Mouse (Mus musculus) forebrain, postnatal 0 days (tissue): Measurements from ENCODE around the gene Shisa7. TPM values are rescaled to one million over a fixed set of nuclear protein-coding genes. Genes with fewer than 3 reads are reported as not detected.
"Not testable (repeated sequence)": the region's sequence is repeated elsewhere in the genome, so short reads cannot be mapped to it uniquely, and the experiment has no call there.

Experiments used
- ATAC-seq: fragments of 200-750 bp; cut with Nextera tagmentation; 2 replicates; pipeline ENCODE4 v1.8.0; 2017; ENCODE audit warnings: mild to moderate bottlenecking, moderate library complexity
- DNase-seq: peaks from one replicate; pipeline ENCODE4 v3.0.0-alpha.2; 2015
- H3K27ac ChIP-seq: fragments of 300-500 bp; sonication (generic); 2 replicates; pipeline ENCODE4 v1.5.1; 2014; ENCODE audit warnings: low read depth, mild to moderate bottlenecking, antibody characterized with exemption, low read length, moderate library complexity, mixed read lengths
- H3K27me3 ChIP-seq: fragments of 300-500 bp; sonication (generic); 2 replicates; pipeline ENCODE4 v1.6.1; 2014; ENCODE audit warnings: mild to moderate bottlenecking, low read length, mixed read lengths; ENCODE audit not compliant: insufficient read depth
- H3K36me3 ChIP-seq: fragments of 300-500 bp; sonication (generic); 2 replicates; pipeline ENCODE4 v1.6.1; 2014; ENCODE audit warnings: mild to moderate bottlenecking, moderate library complexity; ENCODE audit not compliant: insufficient read depth
- H3K4me1 ChIP-seq: fragments of 300-500 bp; sonication (generic); 2 replicates; pipeline ENCODE4 v1.6.1; 2014; ENCODE audit warnings: antibody characterized with exemption; ENCODE audit not compliant: insufficient read depth
- H3K4me2 ChIP-seq: fragments of 300-500 bp; sonication (generic); 2 replicates; pipeline ENCODE4 v1.6.1; 2014; ENCODE audit warnings: low read depth, mild to moderate bottlenecking, moderate library complexity
- H3K4me3 ChIP-seq: fragments of 300-500 bp; sonication (generic); 2 replicates; pipeline ENCODE4 v1.5.1; 2014; ENCODE audit warnings: low read depth, low read length, mixed read lengths
- H3K9ac ChIP-seq: fragments of 300-500 bp; sonication (generic); 2 replicates; pipeline ENCODE4 v1.6.1; 2014; ENCODE audit warnings: mild to moderate bottlenecking
- H3K9me3 ChIP-seq: fragments of 300-500 bp; sonication (generic); 2 replicates; pipeline ENCODE4 v1.6.1; 2016; ENCODE audit warnings: low read length
- CTCF ChIP-seq: sonication (generic); IDR thresholded peaks from 2 replicates; pipeline ENCODE4 v1.5.1; 2016; ENCODE audit warnings: antibody characterized with exemption, control low read depth, low read depth
- WGBS: fragments of 180-500 bp; shearing (Covaris S2); extraction: QIAGEN DNeasy Blood & Tissue Kit; methylation state at CpG from one replicate; pipeline ENCODE4 v1.1.7; 2014; 5-methylcytosine and 5-hydroxymethylcytosine counted together
- polyA plus RNA-seq: library from polyadenylated mRNA; unstranded; fragments of >200 nt; fragmentation: Nextera tagmentation; extraction: Ambion mirVana; gene quantifications from 2 replicates; pipeline ENCODE4 v1.2.1, GENCODE M21; 2015
- total RNA-seq: library from RNA; depleted of rRNA; stranded (reverse); fragments of >200 nt; gene quantifications from 2 replicates; pipeline ENCODE4 v1.2.3, GENCODE M21; 2014

The Shisa7 gene
- total and polyA plus RNA-seq, 2 experiments from 2014 or later: 9.4 to 66.6 TPM

- Histone ChIP-seq H3K4me2 (peak overlapping the region; percentile 61), H3K9me3 (no peaks in the 10 kb centered on the region), H3K36me3 (no peaks in the 10 kb centered on the region), H3K9ac (peak overlapping the region; percentile 75), H3K27ac (peak overlapping the region; percentile 81), H3K27me3 (no peaks in the 10 kb centered on the region), H3K4me3 (peak overlapping the region; percentile 61), H3K4me1 (peaks cover 7% of the 10 kb centered on the region; the same call in 1 of the 2 replicates)
- TF ChIP-seq CTCF: no peak
- 21% methylated on average over 10 of the region's 10 CpGs for WGBS
- DNase-seq: no peak
- no peak for ATAC-seq
These were observed 22.2 kb upstream of the Shisa7 start for GRCm38 (mm10) chr7:4866631-4867180.

DNA sequence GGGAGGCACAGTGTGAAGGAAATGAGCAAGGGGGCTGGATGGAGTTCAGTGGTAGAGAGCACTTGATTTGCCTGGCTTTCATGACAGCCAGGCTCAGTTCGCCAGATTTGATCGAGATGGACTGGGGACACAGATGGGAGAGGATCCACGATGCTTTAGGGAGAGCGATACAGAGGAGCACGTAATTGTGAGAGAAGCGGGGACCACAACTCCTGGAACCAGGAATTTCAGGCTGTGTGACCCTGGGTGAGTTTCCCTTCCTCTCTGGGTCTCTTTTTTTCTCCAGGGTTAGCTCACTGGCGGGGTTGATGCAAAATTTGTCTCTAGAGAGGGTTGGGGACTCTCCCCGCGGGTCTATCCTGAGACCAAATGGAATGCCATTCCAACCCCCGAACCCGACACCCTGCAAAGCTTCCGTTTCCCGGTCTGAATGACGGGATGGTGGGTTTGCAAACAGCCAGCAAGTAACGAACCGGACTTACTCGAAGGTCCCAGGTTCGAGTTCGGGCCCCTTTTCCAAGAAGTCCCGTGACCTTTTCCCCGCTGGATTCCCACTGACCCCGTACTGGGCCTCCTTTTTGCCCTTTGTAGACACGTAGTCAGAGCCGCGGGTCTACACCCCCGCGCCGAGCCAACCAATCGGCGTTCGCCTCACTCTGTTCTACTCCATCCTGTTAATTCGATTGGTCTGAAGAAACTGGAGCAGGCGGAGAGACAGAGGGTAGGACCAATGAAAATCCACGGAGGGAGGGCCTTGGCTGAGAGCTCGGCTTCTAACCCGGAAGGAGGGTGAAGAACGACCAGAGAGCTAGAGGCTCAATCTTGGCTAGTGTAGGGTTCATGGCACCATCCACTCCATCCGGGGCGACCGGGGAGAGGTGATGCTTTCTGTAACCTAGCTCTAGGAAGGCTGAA lies 21.3 kb upstream of the Shisa7 start:
- no peaks in the 10 kb centered on the region for H3K9me3 ChIP-seq
- H3K36me3 ChIP-seq: no peaks in the 10 kb centered on the region
- H3K4me2 ChIP-seq: peak overlapping the region; percentile 61
- peak overlapping the region; percentile 61 for H3K4me3 ChIP-seq
- peak overlapping the region; percentile 75 for H3K9ac ChIP-seq
- H3K27me3 ChIP-seq: no peaks in the 10 kb centered on the region
- TF ChIP-seq CTCF: no peak
- ATAC-seq (peak; percentile 100), DNase-seq (peak; percentile 97)
- H3K4me1 ChIP-seq: peaks cover 7% of the 10 kb centered on the region; the same call in 1 of the 2 replicates
- H3K27ac ChIP-seq: peak overlapping the region; percentile 81
- 4% methylated on average over 40 of the region's 40 CpGs for WGBS

- peak; percentile 17; the same call in 1 of the 2 replicates for ATAC-seq
- Histone ChIP-seq H3K4me2 (peak overlapping the region; percentile 61), H3K27ac (0 out of 2 replicates have a peak overlapping the region, but pooled peaks have one; percentile 81), H3K27me3 (no peaks in the 10 kb centered on the region), H3K9ac (no peak overlapping the region), H3K4me3 (peak overlapping the region; percentile 61; the same call in 1 of the 2 replicates), H3K36me3 (no peaks in the 10 kb centered on the region), H3K4me1 (peaks cover 7% of the 10 kb centered on the region; the same call in 1 of the 2 replicates), H3K9me3 (no peaks in the 10 kb centered on the region)
- peak; percentile 52 for DNase-seq
- 62% methylated on average over 5 of the region's 5 CpGs for WGBS
- peak; percentile 67 for TF ChIP-seq CTCF
These were observed 20.6 kb upstream of the Shisa7 start for GRCm38 (mm10) chr7:4865090-4865489.

GRCm38 (mm10) chr7:4864130-4864845 lies 19.8 kb upstream of the Shisa7 start:
- Histone ChIP-seq H3K4me2 (no peak overlapping the region), H3K9me3 (no peaks in the 10 kb centered on the region), H3K27me3 (no peaks in the 10 kb centered on the region), H3K36me3 (no peaks in the 10 kb centered on the region), H3K4me3 (no peak overlapping the region), H3K4me1 (peaks cover 7% of the 10 kb centered on the region; the same call in 1 of the 2 replicates), H3K27ac (no peak overlapping the region), H3K9ac (no peak overlapping the region)
- TF ChIP-seq CTCF: no peak
- DNase-seq (no peak), ATAC-seq (no peak)
- WGBS: 80% methylated on average over 5 of the region's 5 CpGs

DNA sequence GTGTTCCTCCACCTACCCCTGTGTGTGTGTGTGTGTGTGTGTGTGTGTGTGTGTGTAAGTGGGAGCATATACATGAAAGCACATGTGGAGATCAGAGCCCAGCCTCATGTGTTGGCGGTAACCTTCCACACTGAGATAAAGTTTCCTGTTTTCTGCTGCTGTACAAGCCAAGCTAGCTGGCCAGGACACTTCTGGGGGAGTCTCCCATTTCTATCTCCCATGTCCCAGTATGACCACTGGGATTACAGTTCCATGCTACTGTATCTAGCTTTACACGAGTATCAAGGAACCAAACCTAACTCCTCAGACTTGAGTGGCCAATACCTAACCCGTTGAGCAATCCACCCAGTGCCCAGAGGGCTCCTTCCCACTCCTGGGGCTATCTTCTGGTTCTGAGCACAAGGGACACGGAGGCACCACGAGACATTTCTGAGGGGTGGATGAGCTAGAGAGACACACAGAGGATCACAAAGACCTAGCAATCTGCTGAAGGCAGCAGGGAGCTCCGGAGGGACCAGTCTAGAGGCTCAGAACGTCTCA lies 19.1 kb upstream of the Shisa7 start:
- TF ChIP-seq CTCF: no peak
- H3K4me1 ChIP-seq: peaks cover 7% of the 10 kb centered on the region; the same call in 1 of the 2 replicates
- no peak overlapping the region for H3K27ac ChIP-seq
- no peaks in the 10 kb centered on the region for H3K9me3 ChIP-seq
- H3K4me3 ChIP-seq: no peak overlapping the region
- DNase-seq (no peak), ATAC-seq (no peak)
- H3K36me3 ChIP-seq: no peaks in the 10 kb centered on the region
- H3K27me3 ChIP-seq: no peaks in the 10 kb centered on the region
- H3K9ac ChIP-seq: no peak overlapping the region
- WGBS: 79% methylated on average over 7 of the region's 7 CpGs
- H3K4me2 ChIP-seq: no peak overlapping the region

DNA sequence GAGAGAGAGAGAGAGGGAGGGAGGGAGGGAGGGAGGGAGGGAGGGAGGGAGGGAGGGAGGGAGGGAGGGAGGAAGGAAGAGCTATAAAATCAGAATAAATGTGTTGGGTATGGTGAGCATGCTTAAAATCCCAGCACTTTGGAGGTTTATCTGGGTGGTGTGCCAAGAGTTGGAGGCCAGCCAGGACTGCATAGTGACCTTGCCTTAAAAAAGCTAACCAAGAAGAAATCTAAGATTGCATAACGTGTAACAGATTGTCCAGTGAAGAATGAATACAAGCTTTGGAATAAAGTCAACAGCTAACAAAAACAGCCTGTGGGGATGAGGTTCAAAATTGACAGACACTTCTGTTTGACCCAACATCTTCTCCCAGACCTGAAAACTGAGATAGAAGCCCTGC lies 18.5 kb upstream of the Shisa7 start:
- H3K4me2 ChIP-seq: no peak overlapping the region
- TF ChIP-seq CTCF: no peak
- no peaks in the 10 kb centered on the region for H3K27me3 ChIP-seq
- no peaks in the 10 kb centered on the region for H3K36me3 ChIP-seq
- peak; percentile 6 for DNase-seq
- H3K9ac ChIP-seq: no peak overlapping the region
- 52% methylated on average over 1 of the region's 1 CpGs for WGBS
- H3K9me3 ChIP-seq: no peaks in the 10 kb centered on the region
- H3K4me1 ChIP-seq: peaks cover 7% of the 10 kb centered on the region; the same call in 1 of the 2 replicates
- no peak overlapping the region for H3K4me3 ChIP-seq
- no peak for ATAC-seq
- no peak overlapping the region for H3K27ac ChIP-seq

GRCm38 (mm10) chr7:4860926-4861325 lies 16.4 kb upstream of the Shisa7 start:
- DNase-seq, H3K27ac ChIP-seq, H3K27me3 ChIP-seq, H3K4me3 ChIP-seq, H3K9ac ChIP-seq, H3K4me1 ChIP-seq, H3K4me2 ChIP-seq, H3K36me3 ChIP-seq, H3K9me3 ChIP-seq, ATAC-seq: not testable (repeated sequence)
- 81% methylated on average over 3 of the region's 3 CpGs for WGBS
